Mouse (Mus musculus) kidney, adult 2 months (tissue): ENCODE results near the gene Gm10647. TPM values are rescaled to one million over a fixed set of nuclear protein-coding genes. Genes with fewer than 3 reads are reported as not detected.

Experiments
- DNase-seq: peaks from one replicate; pipeline ENCODE4 v3.0.0; 2021
- H3K27ac ChIP-seq: fragments of 200-500 bp; 2 replicates; pipeline ENCODE4 v1.5.1; 2012; ENCODE audit warnings: low read depth, low read length, control low read depth, inconsistent platforms; ENCODE audit not compliant: insufficient read depth
- H3K27me3 ChIP-seq: fragments of 200-500 bp; replicated peaks from 2 replicates; pipeline ENCODE4 v1.6.1; 2012; ENCODE audit warnings: mild to moderate bottlenecking, moderate library complexity, low read length, inconsistent platforms; ENCODE audit not compliant: control insufficient read depth, insufficient read depth
- H3K36me3 ChIP-seq: fragments of 200-500 bp; 2 replicates; pipeline ENCODE4 v1.6.1; 2012; ENCODE audit warnings: mild to moderate bottlenecking, moderate library complexity, low read length, inconsistent platforms; ENCODE audit not compliant: control insufficient read depth, insufficient read depth
- H3K4me1 ChIP-seq: fragments of 200-500 bp; 2 replicates; pipeline ENCODE4 v1.6.1; 2011; ENCODE audit warnings: low read length; ENCODE audit not compliant: control insufficient read depth, insufficient read depth
- H3K4me3 ChIP-seq: fragments of 200-500 bp; 2 replicates; pipeline ENCODE4 v1.5.1; 2011; ENCODE audit warnings: mild to moderate bottlenecking, low read depth, low read length, control low read depth; ENCODE audit not compliant: insufficient read depth
- CTCF ChIP-seq: fragments of 200-500 bp; conservative IDR thresholded peaks from 2 replicates; pipeline ENCODE4 v1.5.1; 2011; ENCODE audit warnings: low read depth, mild to moderate bottlenecking, control low read depth, low read length, moderate library complexity, mixed read lengths; ENCODE audit not compliant: insufficient read depth, insufficient read length
- POLR2A ChIP-seq: fragments of 200-500 bp; IDR thresholded peaks from one replicate; pipeline ENCODE4 v1.6.1; 2011; ENCODE audit warnings: low read depth, low read length, control low read depth
- WGBS: fragments of 180-500 bp; shearing (Covaris S2); methylation state at CpG from one replicate; pipeline ENCODE4 v1.1.7; 2018; 5-methylcytosine and 5-hydroxymethylcytosine counted together
- polyA plus RNA-seq: library from polyadenylated mRNA; depleted of rRNA; stranded (reverse); fragments of >200 nt; gene quantifications from 2 replicates; pipeline ENCODE4 v1.2.3, GENCODE M21; 2012; rRNA removed

Gm10647 gene
- polyA plus RNA-seq, 1 experiment, result 0.16 TPM

- 25% methylated on average over 1 of the region's 1 CpGs for WGBS
- peak; percentile 65 for DNase-seq
- TF ChIP-seq POLR2A (no peak), CTCF (0 out of 2 replicates have a peak, but pooled peaks have one; percentile 6)
- H3K27ac ChIP-seq, result no peak overlapping the region
- peaks cover 1% of the 10 kb centered on the region for H3K36me3 ChIP-seq
- no peaks in the 10 kb centered on the region for H3K4me1 ChIP-seq
- H3K4me3 ChIP-seq, result no peak overlapping the region
- no peaks in the 10 kb centered on the region for H3K27me3 ChIP-seq
Observed at GRCm38 (mm10) chr9:66825990-66826389, 29.2 kb downstream of the Gm10647 start.

DNA sequence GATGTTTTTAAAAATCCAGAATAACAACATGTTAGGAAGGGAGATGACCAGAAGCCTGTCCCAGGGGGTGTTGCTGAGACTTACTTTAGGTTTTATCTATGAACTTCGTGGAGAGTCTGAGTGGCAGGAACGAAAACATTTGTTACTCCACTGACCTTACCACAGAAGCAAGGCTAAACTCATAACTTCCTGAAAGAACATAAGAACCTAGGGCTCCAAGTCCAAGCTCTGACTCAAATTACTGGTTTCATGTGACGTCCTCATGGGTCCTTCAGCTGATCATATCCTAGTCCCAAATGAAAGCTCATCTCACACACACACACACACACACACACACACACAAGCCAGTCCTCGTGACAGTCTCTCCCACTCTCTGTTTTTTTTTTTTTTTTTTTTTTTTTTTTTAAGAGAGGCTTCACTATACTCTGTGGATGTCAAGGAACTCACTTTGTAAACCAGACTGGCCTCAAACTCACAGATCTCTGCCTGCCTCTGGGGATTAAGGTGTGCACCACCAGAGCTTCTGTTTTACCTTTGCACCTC, 35.6 kb downstream of the Gm10647 start:
- Histone ChIP-seq H3K4me1 (peaks cover 14% of the 10 kb centered on the region; the same call in 1 of the 2 replicates), H3K27me3 (no peaks in the 10 kb centered on the region), H3K4me3 (no peak overlapping the region), H3K36me3 (no peaks in the 10 kb centered on the region; the same call in 1 of the 2 replicates), H3K27ac (peak overlapping the region; percentile 47)
- peak; percentile 31 for DNase-seq
- 23% methylated on average over 4 of the region's 4 CpGs for WGBS
- TF ChIP-seq POLR2A (no peak), CTCF (no peak)

DNA sequence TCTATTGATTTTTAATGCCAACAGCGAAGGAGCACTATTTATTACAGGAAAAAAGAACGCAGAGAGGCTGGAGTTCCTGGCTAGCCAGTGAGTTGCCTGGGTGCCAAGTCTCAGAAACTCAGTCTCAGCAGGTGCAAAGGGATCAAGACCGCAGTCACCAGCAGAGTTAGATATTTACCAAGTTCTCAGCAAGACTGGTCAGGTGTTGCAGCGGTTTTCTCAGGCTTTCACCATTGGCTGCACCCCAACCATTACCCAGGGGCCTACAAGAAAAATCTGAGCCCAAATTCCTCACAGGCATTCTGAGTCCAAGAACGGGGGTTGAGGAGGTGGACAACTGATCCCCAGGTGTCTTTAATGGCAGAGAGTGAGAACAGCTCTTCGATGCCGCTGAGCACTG, 37.0 kb downstream of the Gm10647 start:
- DNase-seq, result peak; percentile 87
- H3K4me1 ChIP-seq, result peaks cover 14% of the 10 kb centered on the region; the same call in 1 of the 2 replicates
- H3K4me3 ChIP-seq, result peak overlapping the region; percentile 92
- H3K27ac ChIP-seq, result peak overlapping the region; percentile 93
- TF ChIP-seq POLR2A (no peak), CTCF (no peak)
- WGBS, result 13% methylated on average over 7 of the region's 7 CpGs
- no peaks in the 10 kb centered on the region for H3K27me3 ChIP-seq
- H3K36me3 ChIP-seq, result no peaks in the 10 kb centered on the region

GRCm38 (mm10) chr9:66834318-66835096, 37.7 kb downstream of the Gm10647 start, which contains the start of gene Aph1c:
Aph1c (minus strand) TSS chr9:66834726.
- H3K27ac ChIP-seq, result peak within 1 kb of the TSS; percentile 93
- H3K36me3 ChIP-seq, result no peaks in the 10 kb centered on the region
- peaks cover 14% of the 10 kb centered on the region; the same call in 1 of the 2 replicates for H3K4me1 ChIP-seq
- peak; percentile 49 for TF ChIP-seq POLR2A
- no peak for TF ChIP-seq CTCF
- H3K4me3 ChIP-seq, result peak within 1 kb of the TSS; percentile 92
- WGBS, result 1% methylated on average over 58 of the region's 58 CpGs
- H3K27me3 ChIP-seq, result no peaks in the 10 kb centered on the region
- peak; percentile 100 for DNase-seq

GRCm38 (mm10) chr9:66835097-66835480, 38.2 kb downstream of the Gm10647 start:
- Histone ChIP-seq H3K27ac (no peak overlapping the region), H3K27me3 (no peaks in the 10 kb centered on the region), H3K36me3 (no peaks in the 10 kb centered on the region), H3K4me3 (peak overlapping the region; percentile 57), H3K4me1 (peaks cover 14% of the 10 kb centered on the region; the same call in 1 of the 2 replicates)
- DNase-seq, result no peak
- WGBS, result under 1% methylated on average over 24 of the region's 24 CpGs
- TF ChIP-seq CTCF, result no peak
- TF ChIP-seq POLR2A, result no peak

DNA sequence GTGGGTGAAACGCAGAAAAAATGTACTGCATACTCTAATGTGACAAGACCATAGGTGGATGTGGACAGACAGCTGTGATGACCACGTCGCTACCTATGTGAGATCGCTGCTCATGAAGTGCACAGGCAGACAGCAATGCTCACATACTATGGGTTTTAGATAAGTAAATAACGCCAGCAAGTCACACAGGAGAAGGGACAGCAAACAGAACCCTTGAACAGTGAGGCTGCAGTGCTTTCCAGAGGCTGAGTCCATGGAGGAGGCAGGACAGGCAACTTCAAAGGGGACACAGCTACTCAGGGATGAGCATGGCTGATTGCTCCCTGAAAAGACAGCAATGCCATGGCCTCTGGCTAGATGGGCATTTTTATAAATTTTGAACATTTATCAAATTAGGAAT, 50.0 kb downstream of the Gm10647 start:
- Histone ChIP-seq H3K4me3 (no peak overlapping the region), H3K36me3 (peaks cover 1% of the 10 kb centered on the region; the same call in 1 of the 2 replicates), H3K4me1 (peaks cover 3% of the 10 kb centered on the region; the same call in 1 of the 2 replicates), H3K27me3 (no peaks in the 10 kb centered on the region), H3K27ac (no peak overlapping the region)
- TF ChIP-seq CTCF, result no peak
- no peak for TF ChIP-seq POLR2A
- 96% methylated on average over 5 of the region's 5 CpGs for WGBS
- DNase-seq, result no peak

Other genes starting within 250 kb of the Gm10647 start
- gene Usp3, start 203.9 kb upstream of the Gm10647 start, polyA plus RNA-seq, result 25.1 and 29.6 TPM in 2 replicates
- 295 and 328 TPM in 2 replicates for gene Car12, start 83.4 kb upstream of the Gm10647 start, polyA plus RNA-seq
- gene Aph1b, start 1.5 kb upstream of the Gm10647 start, polyA plus RNA-seq, result 5.4 and 6.5 TPM in 2 replicates
- 22.9 and 29.4 TPM in 2 replicates for gene Aph1c, start 37.7 kb downstream of the Gm10647 start, polyA plus RNA-seq
- gene Rab8b, start 122.6 kb downstream of the Gm10647 start, polyA plus RNA-seq, result 5.6 and 8.1 TPM in 2 replicates
- 92.4 and 128 TPM in 2 replicates for gene Rps27l, start 149.0 kb downstream of the Gm10647 start, polyA plus RNA-seq
- gene Lactb, start 178.4 kb downstream of the Gm10647 start, polyA plus RNA-seq, result 24.3 and 29.9 TPM in 2 replicates